Mouse (Mus musculus) lung, postnatal 14 days (tissue): ENCODE data around the gene Syce1.
A peak's percentile ranks its signal among the peaks of the same experiment; 100 is the strongest.
"Not testable (repeated sequence)": the region's sequence is repeated elsewhere in the genome, so short reads cannot be mapped to it uniquely, and the experiment has no call there.

Experiments used
- DNase-seq: peaks from one replicate; pipeline ENCODE4 v3.0.0; 2021

The Syce1 gene

GRCm38 (mm10) chr7:140765888-140766739 lies 21.5 kb downstream of the Syce1 start:
- no peak for DNase-seq

DNA sequence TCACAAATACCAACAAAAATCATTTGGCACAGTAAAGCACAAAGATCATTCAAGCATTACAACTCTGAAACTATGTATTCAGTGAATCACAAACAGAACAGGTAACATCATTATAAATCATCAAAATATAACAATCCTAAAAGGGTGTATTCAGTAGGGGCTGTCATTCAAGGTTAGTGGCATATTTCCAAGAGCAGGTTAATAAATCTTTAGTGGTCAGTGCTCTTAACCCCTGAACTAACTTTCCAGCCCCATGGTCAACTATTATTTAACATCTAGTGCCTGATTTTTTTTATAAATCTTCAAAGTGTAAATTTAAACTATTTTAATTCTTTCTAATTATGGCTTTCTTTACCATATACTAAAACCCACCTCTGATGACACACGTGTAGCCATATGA lies 22.3 kb downstream of the Syce1 start:
- DNase-seq: not testable (repeated sequence)

GRCm38 (mm10) chr7:140763447-140764020 lies 24.1 kb downstream of the Syce1 start, which contains the start of gene Cyp2e1:
Gene Cyp2e1, plus strand, starts transcription at chr7:140763739.
- peak; percentile 9 for DNase-seq

GRCm38 (mm10) chr7:140760647-140761046 lies 27.0 kb downstream of the Syce1 start:
- no peak for DNase-seq

DNA sequence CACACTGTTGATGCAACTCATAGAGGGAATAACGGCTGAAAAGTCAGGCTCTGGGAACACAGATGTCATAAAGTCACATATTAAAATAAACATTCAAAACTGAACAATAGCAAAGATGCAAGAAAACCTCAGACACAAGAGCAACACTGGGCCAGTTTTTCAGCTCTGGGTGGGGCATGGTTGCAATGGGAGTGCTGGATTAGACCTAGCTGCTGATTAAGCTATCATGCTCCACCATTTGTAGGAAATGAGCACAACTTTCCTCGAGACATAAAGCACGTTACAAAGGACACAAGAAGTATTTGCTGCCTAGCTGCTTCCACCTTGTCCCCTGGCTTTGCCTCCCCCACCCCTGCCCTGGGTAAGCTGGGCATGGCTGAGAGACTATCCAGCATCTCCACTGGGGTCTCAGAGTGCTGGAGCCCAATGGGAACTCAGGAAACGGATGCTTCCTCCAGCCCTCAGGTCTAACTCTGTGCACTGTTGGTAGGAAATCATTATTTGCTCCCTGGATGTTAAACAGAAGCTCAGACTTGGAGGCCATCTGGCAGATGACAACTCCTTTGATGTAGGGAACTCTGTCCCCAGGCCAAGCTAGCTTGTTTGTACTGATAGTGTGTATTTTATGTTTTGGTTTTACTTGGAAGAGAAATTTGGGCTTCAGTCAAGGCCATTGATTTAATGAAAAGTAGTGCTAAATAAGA lies 31.3 kb downstream of the Syce1 start:
- peak; percentile 20 for DNase-seq

GRCm38 (mm10) chr7:140754556-140754955 lies 33.1 kb downstream of the Syce1 start:
- no peak for DNase-seq

DNA sequence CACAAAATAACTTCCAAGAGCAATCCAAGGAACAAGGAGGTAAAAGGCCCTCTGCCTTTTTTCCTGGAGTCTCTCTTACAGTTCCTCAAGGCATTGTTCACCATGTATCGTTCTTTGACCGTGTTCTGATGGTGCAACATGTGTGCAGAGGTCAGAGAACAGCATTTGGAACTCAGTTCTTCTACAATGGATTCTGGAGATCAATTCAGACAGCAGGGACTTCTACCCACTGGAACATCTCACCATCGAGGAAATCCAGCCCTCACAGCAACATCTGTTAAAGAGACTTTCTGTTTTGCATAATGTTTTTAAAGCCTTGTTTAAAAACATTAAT lies 38.9 kb downstream of the Syce1 start:
- DNase-seq: no peak

DNA sequence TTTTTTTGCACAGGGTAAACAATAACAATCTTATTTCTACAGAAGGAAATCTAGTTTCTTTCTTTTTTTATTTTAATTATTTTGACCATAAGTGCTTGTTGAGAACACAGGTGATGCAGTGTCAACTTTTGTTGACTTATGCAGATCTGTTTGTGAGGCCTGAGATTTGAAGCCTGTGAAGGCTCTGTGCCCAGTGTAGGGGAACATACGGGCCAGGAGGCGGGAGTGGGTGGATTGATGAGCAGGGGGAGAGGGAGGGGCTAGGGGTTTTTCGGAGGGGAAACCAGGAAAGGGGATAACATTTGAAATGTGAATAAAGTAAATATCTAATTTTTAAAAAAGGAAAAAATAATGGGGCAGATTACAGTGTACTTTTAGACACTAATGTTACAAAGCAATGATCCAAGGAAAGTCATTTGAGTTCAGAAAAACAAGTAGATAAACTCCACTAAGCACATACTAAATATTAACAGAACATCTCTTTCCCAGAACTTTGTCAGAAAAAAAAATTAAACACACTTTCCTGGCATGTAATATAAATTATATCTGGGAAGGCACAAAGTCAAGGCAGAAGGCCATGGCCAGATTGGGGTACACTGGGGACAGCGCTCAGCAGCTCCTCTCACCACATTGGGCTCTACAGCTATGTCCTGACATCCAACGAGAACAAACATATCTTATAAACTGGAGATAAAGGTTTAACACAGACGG lies 39.4 kb downstream of the Syce1 start:
- DNase-seq: no peak

DNA sequence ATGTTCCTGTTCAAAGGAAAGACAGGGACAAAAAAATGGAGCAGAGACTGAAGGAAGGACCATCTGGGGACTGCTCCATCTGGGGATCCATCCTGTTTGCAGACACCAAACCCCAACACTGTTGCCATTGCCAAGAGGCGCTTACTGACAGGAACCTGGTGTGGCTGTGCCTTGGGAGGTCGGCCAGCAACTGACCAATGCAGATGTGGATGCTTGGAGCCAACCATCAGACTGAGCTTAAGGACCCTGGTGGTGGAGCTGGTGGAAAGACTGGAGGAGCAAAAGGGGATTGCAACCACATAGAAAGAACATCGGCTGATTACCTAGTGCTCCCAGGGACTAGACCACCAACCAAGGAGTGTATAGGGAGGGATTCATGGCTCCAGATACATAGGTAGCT lies 40.2 kb downstream of the Syce1 start:
- DNase-seq: no peak

DNA sequence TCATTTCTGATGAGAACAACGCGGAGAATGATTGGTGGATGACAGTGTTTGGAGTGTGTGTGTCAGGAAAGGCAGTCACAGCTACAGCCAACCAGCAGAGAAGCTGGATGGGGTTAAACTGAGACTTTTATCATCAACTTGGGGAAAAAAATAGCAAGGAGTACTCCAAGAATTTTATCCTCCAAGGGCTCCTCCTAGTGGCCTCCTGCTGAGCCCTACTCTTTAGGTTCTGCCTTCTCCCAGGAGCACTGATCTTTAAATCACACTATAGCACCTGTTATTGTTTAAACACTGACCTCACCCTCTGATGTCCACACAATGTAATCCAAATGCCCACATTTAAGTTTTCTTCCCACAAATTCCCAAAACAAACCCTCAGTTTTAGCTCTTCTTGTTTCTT lies 54.5 kb downstream of the Syce1 start:
- DNase-seq: no peak
